Mouse (Mus musculus) gastrocnemius, postnatal 14 days (tissue): ENCODE data around the gene Ets1. TPM values are rescaled to one million over a fixed set of nuclear protein-coding genes. Genes with fewer than 3 reads are reported as not detected.

ENCODE experiments used
- DNase-seq: peaks from one replicate; pipeline ENCODE4 v3.0.0; 2021; ENCODE audit warnings: mixed read lengths
- intact Hi-C: fragments of 180-260 bp; cut with DNase I; formaldehyde crosslinking; loops from one replicate; pipeline ENCODE4 v1.15.1; 2025; ENCODE audit warnings: low total_unique reads
- total RNA-seq, 2 experiments: library from RNA; stranded (reverse); gene quantifications; 2 replicates each; pipeline ENCODE4 v1.2.3; 2021

The Ets1 gene
- total RNA-seq, 2 experiments from 2014 or later: 33.0 to 35.7 TPM

GRCm38 (mm10) chr9:32722205-32722604 is 86.2 kb downstream of the Ets1 start:
- intact Hi-C loops: no loop called here
- no peak for DNase-seq

DNA sequence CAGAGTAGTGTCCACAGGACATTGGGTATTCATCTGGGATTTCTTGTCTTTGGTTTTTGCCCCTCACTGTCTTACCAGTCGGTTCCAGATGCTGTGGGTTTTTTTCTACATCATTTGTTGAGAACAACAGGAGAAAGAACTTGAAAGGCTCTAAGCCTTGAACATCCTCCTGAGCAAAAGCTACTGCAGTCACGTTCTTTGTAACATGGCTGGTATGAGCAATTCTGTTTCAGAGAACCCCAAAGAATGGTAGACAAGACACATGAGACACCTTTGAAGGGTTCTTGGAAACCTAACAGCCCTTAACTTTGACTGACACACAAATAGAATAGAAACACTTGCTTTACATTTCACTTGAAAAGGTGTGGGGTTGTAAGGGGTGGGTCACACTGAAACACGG is 86.9 kb downstream of the Ets1 start:
- intact Hi-C loops: no loop called here
- DNase-seq: no peak

DNA sequence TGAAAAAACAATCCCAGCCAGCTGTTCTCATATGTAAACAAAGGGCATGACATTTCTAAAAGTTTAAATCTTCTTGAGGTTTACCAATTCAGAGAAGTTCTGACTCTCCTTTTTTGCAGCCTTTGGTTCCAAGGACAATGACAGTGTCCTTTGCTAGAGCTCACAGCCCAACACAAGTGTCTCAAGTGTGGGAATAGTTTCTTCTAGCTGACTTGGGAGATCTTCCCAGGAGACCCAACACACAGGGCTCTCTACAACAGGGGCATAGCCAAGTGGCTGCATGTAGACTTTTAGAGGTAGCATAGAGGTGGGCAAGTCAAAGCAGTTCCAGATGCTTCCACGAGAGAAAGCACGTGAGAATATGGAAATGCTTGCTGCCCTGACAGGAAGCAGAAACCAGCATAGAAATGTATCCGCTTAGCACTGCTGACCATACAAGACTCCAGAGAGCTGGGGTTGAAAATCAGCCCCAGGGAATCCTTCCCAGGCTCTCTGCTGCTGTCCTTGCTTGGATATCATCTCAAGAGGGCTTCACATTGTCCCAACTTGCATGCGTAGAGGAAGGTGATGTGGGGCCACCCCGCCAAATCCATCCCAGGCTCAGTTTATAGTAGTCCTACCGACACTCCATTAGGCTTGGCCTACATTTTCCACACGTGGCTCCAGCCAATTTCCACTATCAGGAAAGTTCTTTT is 88.3 kb downstream of the Ets1 start:
- intact Hi-C loops: no loop called here
- DNase-seq: no peak

DNA sequence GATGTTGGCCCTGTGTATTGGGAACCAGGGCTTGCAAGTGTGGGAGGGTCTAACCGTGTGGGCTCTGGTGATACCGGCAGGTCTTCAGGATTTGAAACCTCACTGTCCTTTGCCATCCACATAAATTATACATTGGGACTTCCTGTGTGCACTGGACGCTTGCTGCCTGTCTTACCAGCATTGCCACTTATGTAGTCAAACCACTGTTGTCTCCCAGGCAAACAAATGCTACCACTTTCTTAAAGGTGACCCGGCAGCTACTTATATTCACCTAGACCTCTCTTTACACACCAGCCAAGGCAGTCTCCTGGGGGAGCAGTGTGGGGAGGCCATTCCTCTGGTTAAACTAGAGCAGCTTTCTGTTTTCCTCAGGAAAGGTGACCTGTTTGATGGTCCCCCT is 89.9 kb downstream of the Ets1 start:
- intact Hi-C loops: no loop called here
- DNase-seq: no peak

DNA sequence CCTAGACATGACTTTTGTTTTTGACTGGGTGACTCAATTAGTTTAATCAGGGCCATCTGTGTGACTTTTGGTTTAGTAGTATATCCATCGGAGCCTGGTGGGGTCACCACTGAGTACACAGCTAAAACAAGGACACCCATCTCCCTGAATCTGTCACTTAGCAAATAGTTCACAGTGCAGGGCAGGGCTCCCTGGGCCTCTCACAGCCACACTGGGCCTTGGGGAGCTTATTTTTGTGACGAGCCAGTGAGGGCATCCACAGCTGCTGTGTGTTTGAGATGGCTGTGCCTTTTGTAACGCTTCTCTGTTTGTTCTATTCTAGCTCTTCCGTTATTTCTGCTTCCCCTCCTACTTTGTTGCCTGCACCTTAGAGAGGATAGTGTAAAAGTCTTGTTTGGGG is 90.6 kb downstream of the Ets1 start:
- intact Hi-C loops: no loop called here
- DNase-seq: no peak

GRCm38 (mm10) chr9:32727058-32727457 is 91.0 kb downstream of the Ets1 start:
- DNase-seq: no peak
- intact Hi-C loops: no loop called here

- DNase-seq: no peak
- intact Hi-C loops: no loop called here
Measured at GRCm38 (mm10) chr9:32728306-32728705, 92.3 kb downstream of the Ets1 start.

GRCm38 (mm10) chr9:32728806-32729205 is 92.8 kb downstream of the Ets1 start:
- intact Hi-C loops: no loop called here

GRCm38 (mm10) chr9:32729207-32729606 is 93.2 kb downstream of the Ets1 start:
- no peak for DNase-seq
- intact Hi-C loops: no loop called here

More at GRCm38 (mm10) chr9:32728806-32729205, 92.8 kb downstream of the Ets1 start:
- no peak for DNase-seq

DNA sequence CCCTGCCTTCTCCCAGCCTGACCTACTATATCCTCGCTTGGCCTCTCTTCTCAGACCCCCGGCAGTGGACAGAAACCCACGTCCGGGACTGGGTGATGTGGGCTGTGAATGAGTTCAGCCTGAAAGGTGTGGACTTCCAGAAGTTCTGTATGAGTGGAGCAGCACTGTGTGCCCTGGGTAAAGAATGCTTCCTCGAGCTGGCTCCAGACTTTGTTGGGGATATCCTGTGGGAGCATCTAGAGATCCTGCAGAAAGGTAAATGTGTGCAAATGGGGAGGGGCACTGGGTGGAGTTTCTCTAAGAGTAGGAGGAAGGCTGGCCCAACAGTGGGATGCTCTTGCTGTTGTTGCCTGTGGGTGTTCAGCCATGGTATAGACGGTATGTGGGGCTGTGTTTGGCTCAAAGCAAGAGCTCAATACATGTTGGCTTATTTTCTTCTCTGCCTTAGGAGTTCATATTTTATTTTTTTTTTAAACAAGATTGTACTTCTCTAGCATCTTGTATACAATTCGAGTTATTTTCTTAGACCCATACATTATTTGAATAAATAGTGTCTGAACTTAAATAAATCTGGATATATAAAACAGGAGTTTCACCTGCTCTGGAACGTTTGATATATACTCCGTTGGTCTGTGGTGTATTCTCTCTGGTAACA is 94.1 kb downstream of the Ets1 start:
- intact Hi-C loops: no loop called here
- no peak for DNase-seq

DNA sequence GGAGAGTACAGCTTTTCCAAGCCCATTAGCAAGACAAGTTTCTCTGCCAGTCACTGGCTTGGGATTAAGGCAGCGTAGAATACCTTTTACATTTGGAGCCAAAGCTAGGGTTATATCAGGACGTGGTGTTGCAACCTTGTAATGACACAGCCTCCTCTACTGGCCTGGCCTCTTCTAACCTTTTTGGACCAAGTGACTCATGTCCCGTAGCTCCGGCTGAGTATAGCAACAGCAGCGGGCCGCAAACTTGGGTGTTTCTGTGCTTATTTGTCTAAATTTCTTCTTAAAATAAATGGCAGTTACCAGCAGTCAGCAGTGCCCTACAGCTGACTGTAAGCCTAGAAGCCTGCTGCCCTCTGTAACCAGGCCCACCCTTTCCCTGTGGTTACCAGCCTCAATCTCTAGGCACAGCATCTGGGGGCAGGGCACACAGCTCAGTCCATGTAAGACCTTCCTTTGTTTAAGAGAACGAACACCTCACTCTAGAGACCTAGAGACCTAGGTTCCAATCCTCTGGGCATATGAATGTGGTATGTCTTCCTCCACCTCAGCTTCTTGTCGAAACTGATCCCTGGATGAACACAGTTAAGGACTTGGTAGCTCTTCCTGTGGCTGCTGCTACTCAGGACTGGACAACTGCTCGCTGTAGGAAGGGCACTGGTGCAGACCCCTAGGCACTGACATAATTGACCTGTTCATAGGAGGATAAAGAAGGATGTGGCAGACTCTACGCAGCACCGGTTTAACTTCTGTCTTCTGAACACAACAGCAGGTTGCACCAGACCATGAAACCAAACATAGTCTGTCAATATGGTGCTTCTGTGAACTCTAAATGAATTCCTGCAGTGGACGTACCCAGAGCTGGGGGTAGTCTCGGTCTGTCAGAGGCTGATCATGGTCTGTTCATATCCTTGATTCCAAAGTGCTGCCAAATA is 94.9 kb downstream of the Ets1 start:
- intact Hi-C loops: no loop called here
- DNase-seq: no peak

- no peak for DNase-seq
- intact Hi-C loops: no loop called here
Measured at GRCm38 (mm10) chr9:32731787-32732186, 95.8 kb downstream of the Ets1 start.

GRCm38 (mm10) chr9:32735071-32735470 is 99.0 kb downstream of the Ets1 start:
- no peak for DNase-seq
- intact Hi-C loops: no loop called here

GRCm38 (mm10) chr9:32736051-32736450 is 100.0 kb downstream of the Ets1 start:
- intact Hi-C loops: no loop called here
- DNase-seq: no peak

DNA sequence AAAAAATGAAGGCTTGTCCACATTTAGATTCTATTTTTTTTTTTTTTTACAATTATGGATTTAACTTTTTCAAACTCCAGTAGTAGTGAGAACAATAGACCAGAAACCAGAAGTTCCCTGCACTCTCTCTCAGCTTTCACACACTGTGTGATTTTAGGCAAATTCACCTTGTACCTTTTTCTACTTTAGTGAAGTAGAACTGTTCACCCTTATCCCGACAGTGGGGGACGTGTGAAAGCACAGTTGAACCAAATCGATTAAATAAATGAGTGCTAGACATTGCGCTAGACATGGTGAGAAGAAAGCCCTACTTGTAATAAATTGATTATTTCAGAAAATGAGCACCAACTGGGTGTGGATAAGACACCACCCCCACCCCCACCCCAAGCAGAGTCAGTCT is 104.0 kb downstream of the Ets1 start:
- DNase-seq: no peak
- intact Hi-C loops: no loop called here

DNA sequence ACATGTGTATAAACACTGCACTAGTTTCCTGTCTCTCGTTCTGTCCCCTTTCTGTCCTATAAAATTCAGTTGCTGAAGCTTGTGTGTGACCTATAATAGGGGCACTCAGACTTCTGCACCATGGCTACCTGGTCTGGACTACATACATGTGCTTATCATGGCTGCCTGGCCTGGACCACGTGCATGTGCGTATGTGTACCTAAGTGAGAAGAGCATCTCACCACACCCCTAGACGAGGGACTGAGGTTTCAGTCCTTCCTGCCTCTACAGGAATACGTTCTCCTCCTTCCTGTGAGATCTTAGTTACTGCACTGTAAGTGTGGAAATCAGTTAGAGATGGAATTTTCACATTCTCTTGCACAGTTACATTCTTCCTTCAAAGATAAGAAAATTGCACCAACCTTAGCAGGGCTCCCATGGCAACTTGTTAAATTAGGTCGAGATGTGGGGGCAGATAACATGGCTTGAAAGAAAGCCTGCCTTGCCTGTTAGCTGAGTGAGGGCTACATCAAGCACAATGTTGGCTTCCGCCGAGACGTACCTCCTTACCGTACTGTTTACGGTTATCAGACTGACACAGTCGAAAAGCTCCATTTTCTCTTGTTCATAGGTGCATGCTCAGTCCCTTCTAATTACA is 104.8 kb downstream of the Ets1 start:
- intact Hi-C loops: no loop called here

DNA sequence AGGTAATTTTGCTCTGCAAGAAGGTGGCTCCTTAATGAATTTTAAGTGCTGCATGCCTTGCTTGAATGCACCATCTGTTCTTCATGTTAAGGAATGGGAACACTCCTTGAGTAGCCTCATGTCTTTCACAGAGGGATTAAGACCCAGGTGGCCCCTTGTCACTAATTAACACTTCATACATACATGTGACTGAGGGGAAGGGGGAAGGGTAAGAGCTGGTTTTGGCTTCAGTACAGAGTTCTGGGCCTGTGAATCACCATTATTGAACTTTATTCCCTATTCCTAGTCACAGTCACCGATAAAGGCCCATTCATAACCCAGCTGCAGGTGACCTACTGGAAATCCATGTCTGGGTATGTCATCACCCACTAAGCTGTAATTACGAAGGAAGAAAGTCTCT is 105.7 kb downstream of the Ets1 start:
- DNase-seq: no peak
- intact Hi-C loops: no loop called here

More for the DNA sequence above, 104.8 kb downstream of the Ets1 start:
- DNase-seq: no peak

DNA sequence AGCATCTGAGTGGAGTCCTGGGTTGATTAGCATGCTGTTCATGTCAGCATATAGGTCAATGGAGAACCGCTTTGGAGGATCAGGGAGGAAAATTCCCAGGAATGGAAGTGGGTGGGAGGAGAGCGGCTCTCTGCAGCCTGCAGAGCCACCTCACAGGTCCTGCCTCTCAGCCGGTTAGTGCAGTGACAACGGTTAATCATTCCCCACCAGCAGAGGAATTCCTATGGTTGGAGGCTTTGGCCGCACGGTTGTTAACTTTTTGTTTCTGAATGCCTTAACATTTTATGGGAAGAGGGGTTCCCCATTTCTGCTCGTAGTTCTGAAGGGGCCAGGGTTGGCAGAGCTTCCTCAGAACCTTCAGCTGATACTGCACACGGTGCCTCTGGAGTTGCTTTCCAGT is 107.1 kb downstream of the Ets1 start:
- intact Hi-C loops: no loop called here
- DNase-seq: no peak

DNA sequence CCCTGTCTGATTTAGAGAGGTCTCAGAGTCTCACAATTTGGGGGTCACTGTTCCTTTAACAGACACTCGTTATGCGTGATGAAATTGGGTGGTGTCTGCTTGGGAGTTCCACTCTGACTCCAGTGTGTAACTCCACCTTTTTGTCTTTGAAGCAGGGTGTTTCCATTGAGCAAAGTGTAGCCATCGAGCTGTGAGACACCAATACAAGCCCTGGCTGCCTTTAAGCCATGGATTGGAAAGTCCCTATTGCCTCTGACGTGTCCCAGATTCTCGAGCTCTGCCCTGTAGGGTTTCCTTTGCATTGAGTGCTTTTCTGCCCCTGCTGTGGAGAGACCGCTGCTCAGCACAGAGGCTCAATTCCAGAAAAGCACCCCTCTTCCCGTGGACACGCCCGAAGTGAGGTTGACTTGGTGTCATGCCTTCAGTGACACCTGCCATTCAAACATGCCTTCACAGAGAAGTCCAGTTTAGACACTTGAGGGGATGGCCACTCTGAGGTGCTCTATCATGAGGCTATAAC is 107.7 kb downstream of the Ets1 start:
- intact Hi-C loops: no loop called here
- DNase-seq: no peak

DNA sequence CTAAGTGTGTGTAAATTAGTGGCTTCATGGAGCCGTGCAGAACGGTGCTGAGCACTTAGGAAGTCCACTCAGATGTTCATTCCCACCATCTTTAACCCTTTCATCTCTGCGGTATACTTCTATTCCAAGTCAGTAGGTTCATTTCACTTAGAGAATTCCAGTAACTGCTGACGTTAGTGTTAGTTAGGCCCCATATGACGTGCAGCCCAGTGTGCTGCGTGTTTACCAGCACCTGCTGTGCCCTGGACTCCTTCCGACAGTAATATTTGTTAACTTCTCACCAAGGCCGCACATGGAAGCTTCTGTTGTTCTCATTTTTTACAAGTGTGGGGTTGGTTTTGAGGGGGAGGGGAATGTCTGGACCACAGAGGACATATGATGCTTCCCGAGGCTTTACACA is 108.3 kb downstream of the Ets1 start:
- intact Hi-C loops: no loop called here

More for the DNA sequence above, 108.3 kb downstream of the Ets1 start:
- no peak for DNase-seq
